Mouse (Mus musculus) hindlimb bud, embryonic 11.5 days (tissue): ENCODE results near the gene Rab15.
"Not testable (repeated sequence)": the region's sequence is repeated elsewhere in the genome, so short reads cannot be mapped to it uniquely, and the experiment has no call there.

Experiments used
- DNase-seq: peaks from one replicate; pipeline ENCODE4 v3.0.0-alpha.2; 2012; ENCODE audit warnings: low read depth, low spot score; ENCODE audit errors: extremely low spot score

The Rab15 gene

DNA sequence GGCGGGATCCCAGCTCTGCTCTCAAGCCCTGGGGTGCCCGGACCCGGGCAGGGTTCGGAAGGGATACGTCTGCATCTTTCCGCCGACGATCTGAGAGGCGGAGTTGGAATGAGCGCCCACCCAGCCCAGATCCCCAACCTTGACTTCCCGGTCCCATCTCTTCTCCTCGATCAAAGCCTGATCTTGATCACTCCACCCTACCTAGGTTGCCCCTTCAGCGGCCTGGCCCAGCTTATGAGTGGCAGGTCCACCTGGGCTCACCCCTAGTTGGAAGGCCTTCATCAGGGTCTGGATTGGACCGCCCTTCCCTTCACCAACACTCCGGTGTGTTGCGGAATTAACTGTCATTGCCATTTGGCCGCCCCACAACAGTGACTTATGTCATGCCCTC lies at the start of gene Rab15:
Gene Rab15, minus strand, starts transcription at position 258 of the 391 bp plus-strand sequence.
- no peak for DNase-seq

DNA sequence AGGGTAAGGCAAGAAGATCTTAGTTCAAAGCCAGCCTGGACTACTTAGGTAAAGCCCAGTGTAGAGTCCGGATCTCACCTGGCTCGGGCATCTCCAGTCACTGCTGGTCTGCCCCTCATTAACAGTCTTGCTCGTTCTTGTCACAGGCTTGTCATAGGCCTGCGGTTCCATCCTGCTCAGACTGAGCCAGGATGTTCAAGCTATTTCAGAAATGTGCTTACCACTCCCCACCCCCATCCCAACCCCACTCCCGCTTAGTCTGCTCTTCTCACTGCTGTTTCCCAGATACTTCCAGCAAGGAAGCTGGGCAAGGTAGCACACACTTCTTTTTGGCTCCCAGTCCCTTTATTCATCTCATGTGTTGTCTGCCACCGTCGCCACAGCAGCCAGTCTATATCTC lies 46.9 kb upstream of the Rab15 start:
- DNase-seq: no peak

DNA sequence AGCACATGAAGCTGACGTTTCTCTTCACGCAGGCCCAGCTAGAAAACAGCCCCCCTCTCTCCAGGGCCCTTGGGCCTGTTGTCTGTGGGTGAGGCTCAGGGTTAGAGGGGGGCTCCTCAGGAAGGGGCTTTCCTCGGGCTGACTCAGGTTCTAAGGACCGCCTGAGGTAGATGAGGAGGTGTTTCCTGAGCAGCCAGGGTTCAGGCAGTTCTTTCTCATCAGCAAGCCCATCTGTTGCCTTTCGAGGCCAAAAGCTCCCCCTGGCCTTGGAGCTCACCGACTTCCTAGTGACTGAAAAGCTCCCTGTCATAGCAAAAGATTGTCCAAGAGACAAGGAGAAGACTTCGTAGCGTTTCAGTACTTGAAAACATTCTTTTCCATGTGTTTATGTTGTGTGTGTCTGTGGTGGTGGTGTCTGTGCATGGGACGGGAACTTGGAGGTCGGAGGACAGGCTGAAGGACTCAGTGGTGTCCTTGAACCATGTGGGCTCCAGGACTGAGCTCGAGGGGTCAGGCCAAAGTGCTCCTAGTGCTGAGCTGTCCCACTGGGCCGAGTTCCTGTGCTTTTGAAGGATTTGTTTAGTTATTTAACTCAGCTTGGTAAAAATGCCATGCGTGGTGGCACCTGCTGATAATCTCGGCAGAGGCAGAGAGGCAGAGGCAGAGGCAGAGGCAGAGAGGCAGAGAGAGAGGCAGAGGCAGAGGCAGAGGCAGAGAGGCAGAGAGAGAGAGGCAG lies 45.9 kb upstream of the Rab15 start:
- no peak for DNase-seq

DNA sequence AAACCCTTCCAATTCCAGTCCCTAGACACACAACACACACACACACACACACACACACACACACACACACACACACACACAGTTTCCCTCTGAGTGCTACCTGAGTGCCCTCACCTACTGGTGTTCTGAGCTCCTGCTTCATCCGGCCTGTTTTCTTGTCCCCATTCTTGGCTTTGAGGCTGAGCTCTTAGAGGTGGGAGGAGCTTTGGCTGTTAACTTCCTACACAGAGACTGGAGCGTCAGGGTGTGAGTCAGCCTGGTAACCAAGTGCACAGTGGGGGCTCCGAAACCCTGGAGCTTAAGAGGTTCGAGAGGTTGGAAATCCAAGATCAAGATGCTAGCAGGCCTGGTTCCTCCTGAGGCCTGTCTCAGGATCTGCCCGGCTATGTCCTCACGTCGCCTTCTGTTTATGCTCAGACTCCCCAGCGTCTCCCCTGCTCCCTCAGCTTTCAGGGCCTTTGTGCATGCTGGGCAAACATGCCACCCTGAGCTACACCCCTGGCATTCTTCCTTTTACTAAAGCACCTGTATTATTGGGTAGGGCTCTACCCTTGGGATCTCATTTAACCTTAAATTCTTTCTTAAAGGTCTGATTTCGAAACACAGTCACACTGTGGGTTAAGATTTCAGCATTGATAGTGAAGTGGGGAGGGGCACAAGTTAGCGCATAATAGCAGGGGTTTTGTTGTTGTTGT lies 45.0 kb upstream of the Rab15 start:
- DNase-seq: no peak

DNA sequence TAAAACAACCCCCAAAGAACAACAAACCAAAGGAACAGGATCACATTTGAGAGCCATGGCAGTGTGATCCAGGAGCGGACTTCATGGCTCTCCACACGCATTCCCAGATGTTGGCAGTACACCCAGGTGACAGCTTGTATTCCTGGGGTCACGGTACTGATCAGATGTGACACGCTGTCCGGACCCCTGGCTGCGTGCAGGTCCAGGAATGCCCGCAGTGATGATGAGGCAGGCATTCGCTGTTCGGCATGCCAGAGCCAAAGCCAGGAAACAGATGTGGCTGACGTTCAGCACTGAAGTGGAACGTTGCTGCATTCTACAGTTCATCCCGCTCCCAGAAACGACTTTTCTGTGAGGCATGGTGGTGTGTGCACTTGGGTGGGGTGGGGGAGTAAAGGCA lies 42.6 kb upstream of the Rab15 start:
- no peak for DNase-seq

DNA sequence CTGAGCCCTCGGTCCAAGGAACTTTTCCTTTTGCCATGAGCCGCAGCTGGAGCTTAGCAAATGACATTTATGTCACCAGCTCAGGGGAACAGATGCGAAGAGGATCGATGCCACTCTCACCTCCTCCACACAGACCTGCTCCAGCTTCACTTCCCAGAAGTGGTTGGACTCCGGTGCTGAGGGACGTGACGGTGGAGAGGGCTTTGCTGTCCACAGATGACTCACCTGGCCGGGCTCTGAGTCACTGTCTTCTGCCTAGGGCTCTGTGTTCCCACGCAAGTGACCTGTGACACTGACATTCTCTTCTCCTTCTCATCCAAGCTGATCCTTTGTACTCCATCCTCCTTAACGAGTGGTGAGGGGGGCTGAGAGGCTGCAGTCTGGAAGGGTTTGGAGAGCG lies 40.9 kb upstream of the Rab15 start:
- DNase-seq: no peak

DNA sequence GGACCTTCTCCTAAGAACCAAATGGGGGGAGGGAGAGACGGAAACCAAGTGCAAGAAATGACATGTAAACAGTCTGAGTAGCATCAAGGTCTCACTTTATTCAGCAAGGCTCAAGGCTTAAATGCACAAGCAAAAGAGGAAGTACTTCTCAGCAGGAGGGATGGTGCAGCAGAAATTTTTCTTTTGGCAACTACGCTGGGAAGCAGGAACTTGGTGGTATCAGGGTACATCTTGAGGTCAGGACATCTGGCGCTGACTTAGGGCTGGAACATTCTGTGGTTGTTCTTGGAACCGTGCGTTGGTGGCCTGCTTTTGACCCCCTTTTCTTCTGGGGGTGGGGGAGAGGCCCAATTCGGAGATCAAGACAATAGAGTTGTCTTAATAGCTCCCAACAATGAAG lies 36.1 kb upstream of the Rab15 start:
- DNase-seq: not testable (repeated sequence)

DNA sequence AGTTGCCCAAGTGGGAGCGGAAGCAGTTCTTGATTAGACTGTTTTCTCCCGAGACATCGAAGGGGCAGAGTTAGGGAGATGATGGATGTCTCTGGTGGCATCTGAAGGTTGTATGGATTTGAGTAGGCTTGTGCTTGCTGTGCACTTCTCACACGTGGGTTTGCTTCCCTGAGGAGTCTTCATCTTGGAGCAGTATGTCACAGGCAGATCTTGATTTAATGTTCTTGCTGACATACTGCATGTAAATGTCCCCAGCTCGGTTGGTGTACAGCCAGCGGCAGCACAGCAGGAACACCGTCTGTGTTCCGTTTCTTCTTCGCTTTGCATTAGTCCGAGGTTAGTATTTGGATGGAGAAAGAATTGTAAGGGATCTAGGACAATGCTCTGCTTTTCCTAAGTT lies 34.4 kb upstream of the Rab15 start:
- no peak for DNase-seq

DNA sequence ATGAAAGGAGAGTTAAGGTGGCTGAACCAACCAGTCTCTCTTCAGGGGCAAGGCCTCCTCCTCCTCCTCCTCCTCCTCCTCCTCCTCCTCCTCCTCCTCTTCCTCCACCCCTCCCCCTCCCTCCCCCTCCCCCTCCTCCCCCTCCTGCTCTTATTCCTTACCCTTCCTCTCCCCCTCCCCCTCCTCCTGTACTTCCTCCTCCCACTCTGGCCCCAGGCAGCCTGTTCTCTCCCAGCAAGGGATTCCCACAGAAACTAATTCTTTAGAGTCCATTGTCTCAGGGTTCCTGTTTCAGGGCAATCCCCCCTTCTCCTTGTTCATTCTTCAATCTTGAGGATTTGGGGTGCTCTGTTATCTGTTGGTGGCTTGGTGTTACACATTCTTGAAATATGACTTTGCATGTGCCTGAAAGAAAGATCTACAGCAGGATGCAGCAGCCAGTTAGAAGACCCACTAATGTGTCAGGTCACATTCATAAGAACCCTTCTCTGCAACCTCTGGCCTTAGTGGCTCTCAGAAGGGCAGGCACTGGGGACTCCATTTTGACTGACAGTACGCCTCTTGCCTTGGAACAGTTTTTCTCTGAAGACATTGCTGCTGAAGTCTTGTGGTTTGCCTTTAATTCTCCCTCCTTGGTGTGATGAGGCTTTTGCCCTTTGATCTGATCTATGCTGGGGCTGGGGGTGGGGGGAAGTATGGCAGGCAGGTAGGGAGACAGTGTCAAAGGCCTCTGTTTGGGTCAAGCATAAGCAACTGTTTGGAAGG lies 30.9 kb upstream of the Rab15 start:
- no peak for DNase-seq

DNA sequence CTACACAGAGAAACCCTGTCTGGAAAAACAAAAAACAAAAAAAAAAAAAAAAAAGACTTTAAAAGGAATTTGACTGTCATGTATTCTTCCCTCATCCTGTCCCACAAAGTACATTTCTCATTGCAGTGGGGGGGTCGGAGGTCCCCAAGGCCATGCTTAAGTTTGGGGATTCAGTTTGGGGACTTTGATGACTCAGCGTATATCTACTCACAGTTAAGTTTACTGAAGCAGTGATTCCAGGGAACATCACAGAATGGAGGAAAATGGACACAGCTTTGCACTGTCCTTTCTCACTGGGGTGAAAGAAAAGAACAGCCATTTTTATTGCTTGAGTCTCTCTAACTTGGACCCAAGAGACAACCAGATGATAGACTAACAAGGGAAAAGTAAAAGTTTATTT lies 29.7 kb upstream of the Rab15 start:
- no peak for DNase-seq

DNA sequence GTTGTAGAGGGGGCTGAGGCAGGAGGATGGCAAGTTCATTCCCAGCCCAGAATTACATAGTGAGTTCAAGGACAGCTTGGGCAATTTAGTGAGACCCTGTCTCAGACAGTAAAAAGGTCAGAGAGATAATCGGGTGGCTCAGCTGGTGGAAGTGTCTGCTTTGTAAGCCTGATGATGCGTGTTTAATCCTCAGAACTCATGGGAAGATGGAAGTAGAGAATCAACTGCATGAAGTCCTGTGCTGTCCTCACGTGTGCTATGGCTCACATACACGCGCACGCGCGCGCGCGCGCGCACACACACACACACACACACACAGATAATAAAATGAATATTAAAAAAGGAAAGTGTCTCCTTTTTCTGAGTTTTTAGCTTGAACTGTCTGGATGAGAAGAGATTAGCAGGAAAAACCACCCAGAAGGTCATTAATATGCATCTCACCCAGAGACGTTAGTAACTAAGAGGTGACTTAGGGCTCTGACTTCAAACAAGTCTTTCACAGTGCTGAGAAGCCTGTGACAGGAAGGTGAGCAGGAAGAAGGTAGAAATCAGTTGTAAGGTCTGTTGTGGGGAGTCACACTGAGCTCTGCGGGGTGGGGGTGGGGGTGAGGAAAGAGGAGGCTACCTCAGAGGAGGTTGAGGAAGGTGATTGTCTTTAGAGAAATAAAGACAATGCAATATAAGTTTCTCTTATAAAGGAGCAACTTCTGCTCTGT lies 21.8 kb upstream of the Rab15 start:
- DNase-seq: no peak

DNA sequence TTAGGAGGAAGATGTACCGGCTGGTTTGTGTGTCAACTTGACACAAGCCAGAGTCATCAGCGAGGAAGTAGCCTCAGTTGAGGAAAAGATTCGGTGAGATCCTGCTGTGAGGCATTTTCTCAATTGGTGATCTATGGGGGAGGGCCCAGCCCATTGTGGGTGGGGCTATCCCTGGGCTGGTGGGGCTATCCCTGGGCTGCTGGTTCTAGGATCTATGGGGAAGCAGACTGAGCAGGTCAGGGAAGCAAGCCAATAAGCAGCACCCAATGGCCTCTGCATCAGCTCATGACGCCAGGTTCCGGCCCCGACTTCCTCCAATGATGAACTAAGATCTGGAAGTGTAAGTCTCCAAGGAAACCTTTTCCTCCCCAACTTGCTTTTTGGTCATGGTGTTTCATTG lies 17.4 kb upstream of the Rab15 start:
- DNase-seq: no peak

DNA sequence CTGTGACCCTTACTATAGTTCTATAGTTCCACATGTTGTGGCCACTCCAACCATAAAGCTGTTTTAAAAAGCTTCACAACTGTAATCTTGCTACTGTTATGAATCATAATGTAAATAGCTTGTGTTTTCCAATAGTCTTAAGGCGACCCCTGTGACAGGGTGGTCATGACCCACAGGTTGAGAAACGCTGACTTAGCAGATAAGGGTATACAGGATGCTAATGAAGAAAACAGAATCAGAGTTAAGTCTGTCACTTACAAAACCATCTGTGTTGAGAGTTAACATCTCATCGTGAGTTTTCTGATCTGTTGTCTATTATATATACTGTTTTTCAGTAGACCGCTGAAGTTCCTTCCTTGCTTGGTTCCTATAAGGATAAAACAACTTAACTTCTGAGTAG lies 16.6 kb upstream of the Rab15 start:
- DNase-seq: no peak

DNA sequence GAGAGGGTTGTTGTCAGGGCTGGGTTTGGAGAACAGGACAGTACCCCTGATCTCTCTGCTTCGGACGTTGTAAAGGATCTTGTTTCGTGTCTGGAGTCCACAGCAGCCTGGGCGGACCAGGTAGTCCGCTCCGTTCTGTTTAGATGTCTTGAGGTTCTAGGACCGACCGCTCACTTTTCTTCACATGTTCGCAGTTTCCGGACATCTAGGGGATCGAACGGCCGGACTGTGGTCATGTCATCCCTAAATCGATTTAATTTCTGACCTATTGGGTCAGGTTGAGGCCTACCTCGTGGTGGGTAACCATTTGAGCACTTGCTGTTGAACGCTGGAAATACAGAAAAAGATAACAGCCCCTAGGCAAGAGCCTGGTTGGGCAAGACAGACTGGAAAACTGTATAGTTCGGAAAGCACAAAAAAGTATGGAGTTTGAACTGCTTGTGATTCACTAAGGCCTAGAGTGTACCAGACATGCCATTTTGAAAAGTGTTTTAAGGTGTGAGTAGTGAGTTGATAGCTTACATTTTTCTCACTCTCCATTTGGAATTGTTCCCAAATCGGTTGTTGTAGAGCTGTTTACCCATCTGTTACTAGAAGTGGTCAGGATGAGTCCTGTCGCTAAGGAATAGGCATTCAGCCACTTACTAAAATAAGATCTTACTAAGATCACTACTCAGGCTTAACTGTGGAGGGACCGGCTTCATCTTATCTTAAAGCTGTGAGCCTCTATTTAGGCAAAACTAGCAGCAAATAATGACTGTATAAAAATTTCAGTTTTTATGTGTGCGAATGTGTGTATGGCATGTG lies 15.3 kb upstream of the Rab15 start:
- no peak for DNase-seq

DNA sequence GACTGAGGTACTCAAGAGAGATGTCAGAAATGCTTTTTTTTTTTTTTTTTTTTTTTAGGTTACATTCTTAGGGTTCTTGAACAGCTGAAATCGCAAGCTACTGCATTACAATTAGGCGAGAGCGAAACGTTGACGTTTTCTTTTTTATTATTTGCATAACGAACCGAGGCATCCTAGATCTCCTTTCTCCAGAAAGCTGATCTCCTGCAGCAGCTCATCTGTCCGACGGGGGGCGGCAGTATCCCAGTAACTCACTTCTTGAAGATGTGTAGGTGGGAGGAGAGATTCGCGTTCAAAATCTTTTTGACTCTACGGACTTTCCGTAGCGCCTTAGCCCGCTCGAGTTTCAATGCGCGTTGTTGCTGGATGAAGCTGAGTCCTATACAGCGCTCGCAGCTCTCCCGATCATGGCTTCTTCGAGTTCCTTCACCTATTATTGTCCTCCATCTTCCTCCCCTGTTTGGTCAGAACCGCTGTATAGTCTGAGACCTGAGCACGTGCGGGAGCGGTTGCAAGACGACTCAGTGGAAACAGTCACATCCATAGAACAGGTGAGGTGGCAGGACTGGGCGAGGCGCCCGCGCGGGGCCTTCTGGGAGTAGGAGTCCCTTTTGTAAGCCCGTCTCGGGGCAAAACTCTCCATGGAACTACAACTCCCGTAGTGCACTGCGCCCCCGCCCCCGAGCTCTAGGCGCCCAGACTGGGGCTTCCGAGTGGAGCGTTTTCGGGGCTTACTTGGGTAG lies 14.6 kb upstream of the Rab15 start:
- peak; percentile 94 for DNase-seq

DNA sequence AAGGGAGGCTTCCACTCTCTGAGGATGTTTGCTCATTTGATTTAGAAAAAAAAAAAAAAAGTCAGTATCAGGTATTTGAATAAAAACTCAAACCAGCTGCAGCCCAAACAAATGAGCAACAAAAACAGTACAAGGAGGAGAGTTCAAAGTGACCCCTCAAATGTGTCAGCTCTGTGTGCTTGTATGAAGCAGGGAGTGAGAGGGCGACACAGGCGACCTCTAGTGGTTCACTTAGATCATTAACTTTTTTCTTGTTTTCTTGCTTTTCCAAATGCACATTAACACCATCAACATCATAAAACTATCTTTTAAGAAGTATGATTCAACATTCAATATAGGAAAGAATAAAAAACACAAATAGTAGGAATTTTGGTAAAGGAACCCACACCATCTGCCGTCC lies 10.0 kb upstream of the Rab15 start:
- DNase-seq: no peak

DNA sequence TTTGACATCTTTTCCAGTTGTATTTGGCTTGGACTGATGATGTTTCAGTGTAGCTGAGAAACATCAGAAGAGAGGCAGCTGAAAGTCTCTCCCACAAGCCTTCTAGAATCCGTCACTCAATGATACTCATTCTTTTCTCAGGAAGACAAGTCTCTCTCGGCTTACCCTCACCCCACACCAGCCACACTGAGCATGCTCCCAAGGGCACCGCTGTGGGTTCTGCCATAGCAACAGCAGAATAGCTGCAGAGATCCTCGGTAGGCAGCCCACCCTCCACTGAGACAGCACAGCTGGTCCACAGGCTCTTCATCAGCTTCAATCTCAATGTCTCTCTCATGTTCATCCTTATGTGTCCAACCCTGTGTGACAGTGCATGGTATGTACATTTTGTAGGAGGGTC lies 2.6 kb upstream of the Rab15 start:
- no peak for DNase-seq

DNA sequence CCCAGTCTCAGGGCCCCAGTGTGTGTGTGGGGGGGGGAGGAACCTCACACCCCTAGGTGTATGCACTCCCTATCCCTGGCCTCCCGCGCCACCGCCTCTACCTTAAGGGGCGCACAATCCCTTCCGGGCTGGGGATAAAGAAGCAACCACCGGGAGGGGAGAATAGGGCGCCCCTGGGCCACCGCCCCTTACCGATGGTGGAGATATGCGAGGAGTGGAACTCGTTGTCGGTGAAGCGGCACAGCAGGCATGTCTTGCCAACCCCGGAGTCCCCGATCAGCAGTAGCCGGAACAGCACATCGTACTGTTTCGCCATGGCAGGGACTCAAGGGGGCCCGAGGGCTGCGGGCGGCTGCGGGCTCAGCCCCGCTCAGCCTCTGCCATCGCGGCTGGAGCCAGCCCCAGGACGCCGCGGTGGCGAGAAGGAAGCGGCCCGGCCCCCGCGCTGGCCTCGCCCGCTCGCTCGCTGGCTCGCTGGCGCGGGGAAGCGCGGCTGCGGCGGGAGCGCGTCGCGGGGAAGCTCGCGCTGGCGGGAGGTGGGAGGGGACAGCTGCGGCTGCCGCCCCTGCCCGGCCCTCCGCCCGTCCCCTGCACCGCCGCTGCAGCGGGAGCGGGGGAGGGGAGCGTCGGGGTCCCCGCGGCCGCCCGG lies 582 bp downstream of the Rab15 start:
- DNase-seq: no peak

DNA sequence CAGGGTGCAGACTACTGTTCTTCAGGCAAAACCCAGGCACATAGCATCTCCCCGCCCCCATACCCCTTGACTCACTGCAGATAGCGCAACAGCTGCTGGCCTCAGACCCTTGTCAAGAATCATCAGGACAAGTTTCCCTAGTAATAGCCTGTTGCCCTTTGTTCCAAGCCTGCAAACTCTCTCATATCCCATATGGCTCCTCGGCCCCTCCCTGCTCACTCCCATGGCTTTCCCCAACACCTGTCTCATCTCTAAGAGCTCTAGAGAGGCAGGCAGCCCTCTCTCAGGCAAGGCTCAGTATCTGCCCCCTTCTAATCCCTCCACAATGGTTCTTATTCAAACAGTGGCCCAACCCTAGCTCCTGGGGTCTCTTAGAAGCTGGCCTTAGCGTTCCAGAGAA lies 2.1 kb downstream of the Rab15 start:
- DNase-seq: no peak
